Mouse (Mus musculus): ENCODE results near the gene Lage3.

DNA sequence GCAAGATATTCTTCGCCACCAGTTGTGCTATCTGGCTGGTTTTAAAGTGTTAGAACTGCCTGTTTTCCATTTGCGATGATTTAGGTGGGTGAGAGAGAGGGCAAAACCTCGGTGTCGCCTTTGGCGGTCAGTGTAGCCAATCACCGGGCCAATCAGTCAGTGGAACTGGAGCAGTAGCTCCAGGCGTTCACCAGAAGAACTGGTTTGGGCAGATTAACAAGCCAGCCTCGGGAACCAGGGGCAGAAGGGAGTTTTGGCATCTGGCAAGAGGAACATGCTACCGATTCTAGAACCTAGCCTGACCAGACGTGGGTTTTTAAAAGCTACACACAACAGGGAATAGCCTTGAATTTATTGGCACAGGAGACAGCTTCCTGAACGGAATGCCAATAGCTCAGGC, 5.8 kb upstream of the Lage3 start:
- TF ChIP-seq POLR2A (IDR thresholded peaks at IDR 0.05; ENCODE audit: borderline replicate concordance, low read depth, low read length) (no peak), CTCF (IDR thresholded peaks at IDR 0.05; ENCODE audit: low read depth, low read length) (no peak)
